Mouse (Mus musculus): ENCODE data around the gene Rbpj. TPM values are rescaled to one million over a fixed set of nuclear protein-coding genes. Genes with fewer than 3 reads are reported as not detected.
"Not testable (repeated sequence)": the region's sequence is repeated elsewhere in the genome, so short reads cannot be mapped to it uniquely, and the experiment has no call there.

Gene Rbpj
- polyA plus RNA-seq, 1 experiment, result 17.5 TPM

DNA sequence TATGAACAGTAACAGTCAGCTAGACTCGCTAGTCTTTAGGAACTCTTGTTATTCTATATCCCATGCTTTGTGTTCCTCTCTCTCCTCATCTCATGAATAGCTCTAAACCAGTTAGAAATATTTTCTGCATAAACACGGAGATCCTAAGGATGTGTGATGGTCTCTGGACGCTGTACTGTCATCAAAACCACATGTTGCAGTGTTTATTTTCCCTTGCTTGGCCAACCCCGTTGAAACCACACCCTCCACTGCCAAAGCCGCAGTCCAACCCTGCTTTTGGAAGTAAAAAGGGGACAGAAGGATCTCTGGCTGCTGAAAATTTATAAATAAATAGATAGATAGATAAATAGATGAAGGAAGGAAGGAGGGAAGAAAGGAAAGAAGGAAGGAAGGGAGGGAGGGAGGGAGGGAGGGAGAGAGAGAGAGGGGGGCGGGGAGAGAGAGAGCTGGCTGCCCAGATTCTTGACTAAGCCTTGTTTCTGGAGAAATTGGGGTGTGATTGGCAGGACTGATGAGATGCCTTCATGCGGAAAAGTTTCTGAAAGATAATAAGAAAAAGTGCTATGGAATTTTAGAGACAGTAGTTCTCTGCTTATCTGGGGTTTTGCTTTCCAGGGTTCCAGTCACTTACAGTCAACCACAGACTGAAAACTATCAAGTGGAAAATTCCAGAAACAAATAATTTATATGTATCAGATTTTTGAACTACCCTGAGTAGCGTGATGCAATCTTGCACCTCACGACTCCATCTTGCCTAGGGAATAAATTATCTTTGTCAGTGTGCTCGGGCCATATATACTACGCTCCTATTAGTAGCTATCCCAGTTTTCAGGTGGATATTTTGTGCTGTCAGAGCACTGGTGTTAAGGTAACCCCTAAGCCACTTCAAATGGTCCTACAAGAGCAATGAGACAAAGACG lies 70.9 kb downstream of the Rbpj start:
- 52% methylated on average over 12 of the region's 12 CpGs for WGBS
- Histone ChIP-seq H3K4me3 (replicated peaks; ENCODE audit: extremely low read depth, low read depth, low read length) (no peak overlapping the region), H3K4me1 (ENCODE audit: control insufficient read depth, insufficient read depth, low read length) (no peaks in the 10 kb centered on the region)
- no peak for DNase-seq
- TF ChIP-seq CTCF (IDR thresholded peaks at IDR 0.05; ENCODE audit: insufficient read depth, low read length) (no peak), POLR2A (IDR thresholded peaks at IDR 0.05; ENCODE audit: borderline replicate concordance, extremely low read depth, low read depth, low read length) (no peak)

- DNase-seq, result no peak
- no peak for TF ChIP-seq POLR2A (IDR thresholded peaks at IDR 0.05; ENCODE audit: borderline replicate concordance, extremely low read depth, low read depth, low read length)
- TF ChIP-seq CTCF (IDR thresholded peaks at IDR 0.05; ENCODE audit: insufficient read depth, low read length), result no peak
- Histone ChIP-seq H3K4me1 (ENCODE audit: control insufficient read depth, insufficient read depth, low read length) (no peaks in the 10 kb centered on the region), H3K4me3 (replicated peaks; ENCODE audit: extremely low read depth, low read depth, low read length) (no peak overlapping the region)
- WGBS, result 64% methylated on average over 18 of the region's 18 CpGs
These were observed 74.1 kb downstream of the Rbpj start for GRCm38 (mm10) chr5:53539860-53540633.

DNA sequence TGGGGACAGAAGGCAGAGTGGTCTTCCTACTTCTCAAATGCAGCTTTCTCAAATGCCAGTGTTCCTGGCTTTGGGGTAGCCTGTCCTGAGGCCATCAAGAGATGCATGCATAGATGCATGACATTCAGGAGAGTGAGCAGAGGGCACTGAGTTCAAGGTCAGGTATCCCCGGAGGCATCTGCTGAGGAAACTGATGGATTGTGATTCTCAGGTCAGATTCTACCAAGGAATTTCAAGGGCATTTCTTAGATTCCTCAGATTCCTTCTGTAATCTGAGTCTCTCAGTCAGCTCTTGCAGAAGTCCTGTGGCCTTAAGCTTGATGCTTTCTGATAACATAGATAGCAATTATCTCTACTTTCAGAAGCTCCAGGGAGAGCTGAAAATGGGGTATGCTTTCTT lies 76.1 kb downstream of the Rbpj start:
- H3K4me1 ChIP-seq (ENCODE audit: control insufficient read depth, insufficient read depth, low read length), result no peaks in the 10 kb centered on the region
- no peak overlapping the region for H3K4me3 ChIP-seq (replicated peaks; ENCODE audit: extremely low read depth, low read depth, low read length)
- WGBS, result 34% methylated on average over 1 of the region's 1 CpGs
- TF ChIP-seq CTCF (IDR thresholded peaks at IDR 0.05; ENCODE audit: insufficient read depth, low read length), result no peak
- no peak for TF ChIP-seq POLR2A (IDR thresholded peaks at IDR 0.05; ENCODE audit: borderline replicate concordance, extremely low read depth, low read depth, low read length)
- no peak for DNase-seq

GRCm38 (mm10) chr5:53543399-53543798 lies 77.4 kb downstream of the Rbpj start:
- WGBS, result 60% methylated on average over 4 of the region's 4 CpGs
- Histone ChIP-seq H3K4me3 (replicated peaks; ENCODE audit: extremely low read depth, low read depth, low read length) (no peak overlapping the region), H3K4me1 (ENCODE audit: control insufficient read depth, insufficient read depth, low read length) (no peaks in the 10 kb centered on the region; the same call in 1 of the 2 replicates)
- no peak for TF ChIP-seq CTCF (IDR thresholded peaks at IDR 0.05; ENCODE audit: insufficient read depth, low read length)
- TF ChIP-seq POLR2A (IDR thresholded peaks at IDR 0.05; ENCODE audit: borderline replicate concordance, extremely low read depth, low read depth, low read length), result no peak
- DNase-seq, result no peak

- DNase-seq, result no peak
- WGBS, result 82% methylated on average over 4 of the region's 4 CpGs
- Histone ChIP-seq H3K4me1 (ENCODE audit: control insufficient read depth, insufficient read depth, low read length) (no peaks in the 10 kb centered on the region; the same call in 1 of the 2 replicates), H3K4me3 (replicated peaks; ENCODE audit: extremely low read depth, low read depth, low read length) (no peak overlapping the region)
- TF ChIP-seq POLR2A (IDR thresholded peaks at IDR 0.05; ENCODE audit: borderline replicate concordance, extremely low read depth, low read depth, low read length), result no peak
- no peak for TF ChIP-seq CTCF (IDR thresholded peaks at IDR 0.05; ENCODE audit: insufficient read depth, low read length)
These were observed 78.0 kb downstream of the Rbpj start for GRCm38 (mm10) chr5:53543945-53544344.

DNA sequence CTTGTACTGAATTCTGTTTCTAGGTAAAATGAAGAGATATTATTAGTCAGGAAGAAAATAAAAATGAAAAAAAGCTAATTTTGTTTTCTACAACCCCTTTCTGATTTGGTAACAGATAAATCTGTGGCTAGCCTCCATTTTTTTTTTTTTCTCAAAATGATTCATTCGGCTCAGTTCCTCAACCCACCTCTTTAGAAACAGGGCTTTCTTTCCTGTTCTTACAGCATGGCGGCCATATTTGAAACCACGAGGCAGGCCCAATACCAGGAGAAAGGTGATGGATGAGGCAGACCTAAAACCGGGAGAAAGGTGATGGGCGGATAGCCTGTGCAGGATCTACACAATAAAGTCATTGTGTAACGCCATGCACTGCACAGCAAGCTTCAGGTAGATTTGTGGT lies 80.5 kb downstream of the Rbpj start:
- WGBS, result 76% methylated on average over 6 of the region's 6 CpGs
- TF ChIP-seq POLR2A (IDR thresholded peaks at IDR 0.05; ENCODE audit: borderline replicate concordance, extremely low read depth, low read depth, low read length) (no peak), CTCF (IDR thresholded peaks at IDR 0.05; ENCODE audit: insufficient read depth, low read length) (no peak)
- H3K4me3 ChIP-seq (replicated peaks; ENCODE audit: extremely low read depth, low read depth, low read length), result no peak overlapping the region
- H3K4me1 ChIP-seq (ENCODE audit: control insufficient read depth, insufficient read depth, low read length), result no peaks in the 10 kb centered on the region; the same call in 1 of the 2 replicates
- DNase-seq, result no peak

DNA sequence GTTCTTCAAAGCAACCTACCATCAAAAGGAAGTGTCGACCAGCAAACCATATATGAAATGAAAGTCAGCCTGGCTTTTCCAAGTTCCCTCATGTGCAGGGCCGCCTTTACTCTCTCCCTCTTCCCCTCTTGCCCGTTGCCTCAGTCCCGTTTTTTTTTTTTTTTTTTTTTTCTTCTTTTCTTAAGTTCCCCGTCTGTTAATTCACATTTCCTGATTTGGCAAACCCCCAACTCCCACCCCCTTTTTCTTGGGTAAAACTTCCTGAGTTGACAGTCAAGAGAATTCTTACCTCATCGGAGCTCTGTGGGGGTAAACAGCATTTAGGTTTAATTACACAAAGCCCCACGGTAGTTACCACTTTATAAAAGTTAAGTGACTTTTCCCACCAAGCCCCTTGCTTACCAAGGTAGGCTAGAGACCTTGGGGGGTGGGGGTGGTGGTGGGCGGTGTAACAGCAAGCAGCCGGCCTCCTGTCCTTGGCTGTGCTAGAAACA lies 81.1 kb downstream of the Rbpj start:
- no peak overlapping the region for H3K4me3 ChIP-seq (replicated peaks; ENCODE audit: extremely low read depth, low read depth, low read length)
- 26% methylated on average over 9 of the region's 9 CpGs for WGBS
- no peaks in the 10 kb centered on the region; the same call in 1 of the 2 replicates for H3K4me1 ChIP-seq (ENCODE audit: control insufficient read depth, insufficient read depth, low read length)
- TF ChIP-seq POLR2A (IDR thresholded peaks at IDR 0.05; ENCODE audit: borderline replicate concordance, extremely low read depth, low read depth, low read length), result no peak
- TF ChIP-seq CTCF (IDR thresholded peaks at IDR 0.05; ENCODE audit: insufficient read depth, low read length), result no peak
- DNase-seq, result no peak

- DNase-seq; H3K4me3 ChIP-seq (replicated peaks; ENCODE audit: extremely low read depth, low read depth, low read length); H3K4me1 ChIP-seq (ENCODE audit: control insufficient read depth, insufficient read depth, low read length): not testable (repeated sequence)
- WGBS, result 98% methylated on average over 1 of the region's 1 CpGs
These were observed 84.4 kb downstream of the Rbpj start for GRCm38 (mm10) chr5:53550329-53550728.

- no peak for DNase-seq
- Histone ChIP-seq H3K4me1 (ENCODE audit: control insufficient read depth, insufficient read depth, low read length) (no peaks in the 10 kb centered on the region; the same call in 1 of the 2 replicates), H3K4me3 (replicated peaks; ENCODE audit: extremely low read depth, low read depth, low read length) (no peak overlapping the region)
- TF ChIP-seq CTCF (IDR thresholded peaks at IDR 0.05; ENCODE audit: insufficient read depth, low read length), result no peak
- TF ChIP-seq POLR2A (IDR thresholded peaks at IDR 0.05; ENCODE audit: borderline replicate concordance, extremely low read depth, low read depth, low read length), result no peak
- 77% methylated on average over 6 of the region's 6 CpGs for WGBS
These were observed 85.4 kb downstream of the Rbpj start for GRCm38 (mm10) chr5:53551394-53551793.
